Mouse (Mus musculus) MEL (cell line): ENCODE results near the gene Unc13b. TPM values are rescaled to one million over a fixed set of nuclear protein-coding genes. Genes with fewer than 3 reads are reported as not detected.
A peak's percentile ranks its signal among the peaks of the same experiment; 100 is the strongest.

Experiments used
- DNase-seq: peaks from one replicate; pipeline ENCODE4 v3.0.0; 2011; ENCODE audit warnings: low read depth, low spot score
- H3K27ac ChIP-seq: 2 replicates; pipeline ENCODE4 v1.5.1; 2012; ENCODE audit warnings: low read depth, mild to moderate bottlenecking, control low read depth, low read length, moderate library complexity; ENCODE audit not compliant: control insufficient read depth
- H3K27me3 ChIP-seq, 2 experiments: fragments of 150-350 bp in 1 of 2; sonication (generic) in 1 of 2; 2 replicates each; pipeline ENCODE4 v1.6.1; 2012; ENCODE audit warnings: low read length in 2 of 2, mild to moderate bottlenecking in 2 of 2, improper control_type of control experiment in 1 of 2, moderate library complexity in 1 of 2; ENCODE audit not compliant: insufficient read depth in 2 of 2, control insufficient read depth in 1 of 2
- H3K36me3 ChIP-seq, 2 experiments: 2 replicates each; pipeline ENCODE4 v1.6.1; 2012 to 2014; ENCODE audit warnings: low read length in 2 of 2, improper control_type of control experiment in 1 of 2, inconsistent platforms in 1 of 2, mild to moderate bottlenecking in 1 of 2; ENCODE audit not compliant: insufficient read depth in 2 of 2, control insufficient read depth in 1 of 2
- H3K4me1 ChIP-seq, 2 experiments: fragments of 150-350 bp in 1 of 2; sonication (generic) in 1 of 2; 2 replicates each; pipeline ENCODE4 v1.6.1; 2012; ENCODE audit warnings: low read length in 2 of 2, improper control_type of control experiment in 1 of 2, mild to moderate bottlenecking in 1 of 2; ENCODE audit not compliant: insufficient read depth in 2 of 2, control insufficient read depth in 1 of 2
- H3K4me3 ChIP-seq, 2 experiments: fragments of 150-350 bp in 1 of 2; sonication (generic) in 1 of 2; 2 replicates each; pipeline ENCODE4 v1.5.1; 2012; ENCODE audit warnings: low read depth in 2 of 2, low read length in 2 of 2, mild to moderate bottlenecking in 2 of 2, moderate library complexity in 2 of 2, control low read depth in 1 of 2, improper control_type of control experiment in 1 of 2; ENCODE audit not compliant: control insufficient read depth in 1 of 2, insufficient read depth in 1 of 2
- H3K79me2 ChIP-seq: 2 replicates; pipeline ENCODE4 v1.6.1; 2012; ENCODE audit warnings: mild to moderate bottlenecking, low read length, moderate library complexity; ENCODE audit not compliant: control insufficient read depth, poor library complexity, insufficient read depth
- H3K9ac ChIP-seq: 2 replicates; pipeline ENCODE4 v1.6.1; 2012; ENCODE audit warnings: low read depth, mild to moderate bottlenecking, control low read depth, low read length, moderate library complexity; ENCODE audit not compliant: control insufficient read depth, poor library complexity, severe bottlenecking
- H3K9me3 ChIP-seq: fragments of 150-350 bp; sonication (generic); replicated peaks from 2 replicates; pipeline ENCODE4 v1.6.1; 2012; ENCODE audit warnings: mild to moderate bottlenecking, low read length, improper control_type of control experiment, moderate library complexity; ENCODE audit not compliant: insufficient read depth
- BHLHE40 ChIP-seq: IDR thresholded peaks from 2 replicates; pipeline ENCODE4 v1.6.1; 2012; ENCODE audit warnings: low read depth, mild to moderate bottlenecking, inconsistent platforms, low read length, improper control_type of control experiment, borderline replicate concordance
- CHD1 ChIP-seq: IDR thresholded peaks from 2 replicates; pipeline ENCODE4 v1.6.1; 2012; ENCODE audit warnings: low read depth, mild to moderate bottlenecking, inconsistent platforms, low read length, improper control_type of control experiment
- E2F4 ChIP-seq: IDR thresholded peaks from 2 replicates; pipeline ENCODE4 v1.6.1; 2011; ENCODE audit warnings: low read depth, low read length, improper control_type of control experiment, borderline replicate concordance
- EP300 ChIP-seq, 2 experiments: IDR thresholded peaks; 2 replicates each; pipeline ENCODE4 v1.6.1; 2011; ENCODE audit warnings: improper control_type of control experiment in 2 of 2, low read length in 2 of 2, low read depth in 1 of 2, mild to moderate bottlenecking in 1 of 2
- ETS1 ChIP-seq: IDR thresholded peaks from 2 replicates; pipeline ENCODE4 v1.6.1; 2012; ENCODE audit warnings: low read depth, mild to moderate bottlenecking, inconsistent platforms, low read length, improper control_type of control experiment, moderate library complexity
- GABPA ChIP-seq: IDR thresholded peaks from 2 replicates; pipeline ENCODE4 v1.6.1; 2012; ENCODE audit warnings: low read depth, mild to moderate bottlenecking, inconsistent platforms, low read length, improper control_type of control experiment, moderate library complexity
- GATA1 ChIP-seq: IDR thresholded peaks from 2 replicates; pipeline ENCODE4 v1.6.1; 2011; ENCODE audit warnings: low read depth, low read length, improper control_type of control experiment
- KAT2A ChIP-seq: conservative IDR thresholded peaks from 2 replicates; pipeline ENCODE4 v1.6.1; 2012; ENCODE audit warnings: low read depth, low read length, improper control_type of control experiment, inconsistent platforms
- MAFK ChIP-seq: IDR thresholded peaks from 2 replicates; pipeline ENCODE4 v1.6.1; 2011; ENCODE audit warnings: low read depth, mild to moderate bottlenecking, low read length, improper control_type of control experiment, borderline replicate concordance
- MAX ChIP-seq: IDR thresholded peaks from 2 replicates; pipeline ENCODE4 v1.6.1; 2011; ENCODE audit warnings: low read length, improper control_type of control experiment
- MYC ChIP-seq: IDR thresholded peaks from 2 replicates; pipeline ENCODE4 v1.6.1; 2011; ENCODE audit warnings: low read depth, mild to moderate bottlenecking, low read length, improper control_type of control experiment, moderate library complexity
- NRF1 ChIP-seq: IDR thresholded peaks from 2 replicates; pipeline ENCODE4 v1.6.1; 2014; ENCODE audit warnings: low read depth, mild to moderate bottlenecking, inconsistent platforms, low read length, improper control_type of control experiment, moderate library complexity; ENCODE audit not compliant: poor library complexity, insufficient read depth, severe bottlenecking
- POLR2AphosphoS2 ChIP-seq: IDR thresholded peaks from 2 replicates; pipeline ENCODE4 v1.6.1; 2011; ENCODE audit warnings: low read length, improper control_type of control experiment
- POLR2AphosphoS5 ChIP-seq: IDR thresholded peaks from 2 replicates; pipeline ENCODE4 v1.6.1; 2012; ENCODE audit warnings: low read depth, borderline replicate concordance, mild to moderate bottlenecking, inconsistent platforms, low read length, moderate library complexity, mixed read lengths
- SIN3A ChIP-seq: IDR thresholded peaks from 2 replicates; pipeline ENCODE4 v1.6.1; 2012; ENCODE audit warnings: low read length, improper control_type of control experiment, inconsistent platforms
- TAL1 ChIP-seq: IDR thresholded peaks from 2 replicates; pipeline ENCODE4 v1.6.1; 2012; ENCODE audit warnings: mild to moderate bottlenecking, inconsistent platforms, low read length, moderate library complexity, mixed read lengths
- TBP ChIP-seq: IDR thresholded peaks from 2 replicates; pipeline ENCODE4 v1.8.0; 2011; ENCODE audit warnings: low read depth, low read length, improper control_type of control experiment
- USF1 ChIP-seq: IDR thresholded peaks from 2 replicates; pipeline ENCODE4 v1.6.1; 2014; ENCODE audit warnings: low read depth, mild to moderate bottlenecking, inconsistent platforms, low read length, improper control_type of control experiment, moderate library complexity
- USF2 ChIP-seq, 2 experiments: IDR thresholded peaks; 2 replicates each; pipeline ENCODE4 v1.6.1; 2011 to 2012; ENCODE audit warnings: improper control_type of control experiment in 2 of 2, low read length in 2 of 2, borderline replicate concordance in 1 of 2, inconsistent platforms in 1 of 2, low read depth in 1 of 2, mild to moderate bottlenecking in 1 of 2; ENCODE audit not compliant: insufficient read depth in 1 of 2
- ZC3H11A ChIP-seq: IDR thresholded peaks from 2 replicates; pipeline ENCODE4 v1.6.1; 2012; ENCODE audit warnings: low read depth, mild to moderate bottlenecking, inconsistent platforms, low read length, improper control_type of control experiment
- ZKSCAN1 ChIP-seq: IDR thresholded peaks from 2 replicates; pipeline ENCODE4 v1.6.1; 2012; ENCODE audit warnings: low read depth, mild to moderate bottlenecking, inconsistent platforms, low read length, improper control_type of control experiment, moderate library complexity
- ZNF384 ChIP-seq: IDR thresholded peaks from 2 replicates; pipeline ENCODE4 v1.6.1; 2012; ENCODE audit warnings: low read depth, mild to moderate bottlenecking, inconsistent platforms, low read length, improper control_type of control experiment
- polyA plus RNA-seq, 2 experiments: library from polyadenylated mRNA; stranded (reverse) in 1 of 2; unstranded in 1 of 2; fragments of >175 nt in 1 of 2; fragments of >200 nt in 1 of 2; gene quantifications; 2 replicates each; pipeline versions ENCODE4 v1.2.1 to v1.2.4; 2012; ENCODE audit warnings: low replicate concordance in 2 of 2, low read depth in 1 of 2; ENCODE audit not compliant: insufficient read length in 2 of 2, insufficient read depth in 1 of 2, missing spikeins in 1 of 2
- total RNA-seq: library from RNA; depleted of rRNA; stranded (reverse); fragments of 300-350 nt; gene quantifications from 2 replicates; pipeline ENCODE4 v1.2.3, GENCODE M21; 2012

Unc13b gene
- total and polyA plus RNA-seq, 3 experiments = 5.4 to 9.6 TPM; not detected in 1

GRCm38 (mm10) chr4:43262821-43263220 is 204.1 kb downstream of the Unc13b start:
- no peak overlapping the region for H3K27ac ChIP-seq
- no peak for DNase-seq

GRCm38 (mm10) chr4:43266146-43266545 is 207.4 kb downstream of the Unc13b start:
- TF ChIP-seq GATA1 (peak; percentile 68), POLR2AphosphoS2 (no peak), EP300 (IDR thresholded peaks at IDR 0.05; ENCODE audit: low read depth in 1 of 2, low read length in 2 of 2) (peak; percentile 22 to 27; a peak in 1 of 4 replicates), SIN3A (peak; percentile 18; the same call in 1 of the 2 replicates), CHD1 (no peak), ETS1 (0 out of 2 replicates have a peak, but pooled peaks have one; percentile 22)
- H3K79me2 ChIP-seq = no peaks in the 10 kb centered on the region; the same call in 1 of the 2 replicates
- H3K27me3 ChIP-seq = no peaks in the 10 kb centered on the region
- H3K9me3 ChIP-seq = no peaks in the 10 kb centered on the region
- peak overlapping the region; percentile 71 for H3K27ac ChIP-seq
- H3K36me3 ChIP-seq = peaks cover 0 to 16% of the 10 kb centered on the region in 2 experiments; a peak in 2 of 4 replicates
- peak overlapping the region; percentile 27 to 79 for H3K4me3 ChIP-seq
- DNase-seq = peak; percentile 64
- peak overlapping the region; percentile 39 for H3K9ac ChIP-seq
- H3K4me1 ChIP-seq = peaks cover 4 to 7% of the 10 kb centered on the region in 2 experiments

More at GRCm38 (mm10) chr4:43262821-43263220, 204.1 kb downstream of the Unc13b start:
- H3K4me1 ChIP-seq = peaks cover 4 to 5% of the 10 kb centered on the region in 2 experiments
- H3K9me3 ChIP-seq = no peaks in the 10 kb centered on the region
- peaks cover 0 to 13% of the 10 kb centered on the region in 2 experiments; a peak in 2 of 4 replicates for H3K36me3 ChIP-seq
- H3K27me3 ChIP-seq = no peaks in the 10 kb centered on the region
- no peak overlapping the region for H3K4me3 ChIP-seq
- TF ChIP-seq ZKSCAN1 (no peak), POLR2AphosphoS5 (no peak), MAX (no peak), POLR2AphosphoS2 (no peak), ZNF384 (no peak), NRF1 (no peak), TBP (no peak), CHD1 (no peak), ZC3H11A (no peak), GATA1 (no peak), MYC (no peak), USF2 (IDR thresholded peaks at IDR 0.05; ENCODE audit: borderline replicate concordance in 1 of 2, insufficient read depth in 1 of 2, low read depth in 1 of 2, low read length in 2 of 2) (no peak), TAL1 (no peak), E2F4 (no peak), GABPA (no peak), BHLHE40 (no peak), USF1 (no peak), KAT2A (no peak), MAFK (no peak)
- TF ChIP-seq, all 39 proteins: peak for 0
- H3K79me2 ChIP-seq = no peaks in the 10 kb centered on the region; the same call in 1 of the 2 replicates
- H3K9ac ChIP-seq = no peak overlapping the region
